Mouse (Mus musculus) gastrocnemius, postnatal 10 days (tissue): ENCODE results near the gene Hist4h4. TPM values are rescaled to one million over a fixed set of nuclear protein-coding genes. Genes with fewer than 3 reads are reported as not detected.
A peak's percentile ranks its signal among the peaks of the same experiment; 100 is the strongest.

Experiments
- DNase-seq: peaks from one replicate; pipeline ENCODE4 v3.0.0; 2021; ENCODE audit warnings: mixed read lengths
- long read RNA-seq, 2 experiments: library from polyadenylated mRNA; stranded (forward); transcript quantifications; one replicate each; pipeline ENCODE4 v2.0.0; 2021
- total RNA-seq, 2 experiments: library from RNA; stranded (reverse); gene quantifications; 2 replicates each; pipeline ENCODE4 v1.2.3; 2021

Gene Hist4h4
- 10 to 100 TPM; 19.9 to 21.8 TPM for total RNA-seq
- long read RNA-seq, experiment 1 = 0 reads
- long read RNA-seq, experiment 2 = 0 reads

DNA sequence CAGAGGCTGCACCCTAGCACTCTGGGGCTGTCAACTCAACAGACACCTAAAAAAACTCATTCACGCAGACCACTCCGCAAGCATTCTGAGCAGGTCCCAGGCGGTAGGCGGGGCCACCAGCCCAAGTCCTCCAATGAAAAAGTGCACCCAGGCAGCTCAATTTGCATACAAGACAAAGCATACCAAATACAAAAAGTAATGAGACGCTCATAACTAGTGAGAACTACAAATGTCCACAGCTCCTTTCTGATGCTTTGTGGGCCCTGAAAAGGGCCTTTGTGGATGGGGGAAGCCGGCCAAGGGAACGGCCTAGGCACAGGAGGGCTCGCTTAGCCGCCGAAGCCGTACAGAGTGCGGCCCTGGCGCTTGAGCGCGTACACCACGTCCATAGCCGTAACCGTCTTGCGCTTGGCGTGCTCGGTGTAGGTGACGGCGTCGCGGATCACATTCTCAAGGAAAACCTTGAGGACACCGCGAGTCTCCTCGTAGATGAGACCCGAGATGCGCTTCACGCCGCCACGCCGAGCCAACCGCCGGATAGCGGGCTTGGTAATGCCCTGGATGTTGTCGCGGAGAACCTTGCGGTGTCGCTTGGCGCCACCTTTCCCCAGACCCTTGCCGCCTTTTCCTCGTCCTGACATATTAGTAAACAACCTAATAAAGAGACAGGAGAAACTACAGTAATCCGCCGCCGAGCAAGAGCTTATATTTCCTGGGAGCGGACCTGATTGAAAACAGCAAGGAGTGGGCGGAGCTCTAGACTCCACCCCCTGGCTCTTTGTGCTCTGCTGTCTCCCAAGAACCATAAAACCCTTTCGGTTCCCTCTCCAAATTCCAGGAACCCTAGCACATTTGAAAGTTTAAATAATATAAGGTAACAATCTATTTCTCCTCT is at the start of gene Hist4h4:
Gene Hist4h4, minus strand, starts transcription at position 677 of the 895 bp plus-strand sequence.
- peak; percentile 94 for DNase-seq

DNA sequence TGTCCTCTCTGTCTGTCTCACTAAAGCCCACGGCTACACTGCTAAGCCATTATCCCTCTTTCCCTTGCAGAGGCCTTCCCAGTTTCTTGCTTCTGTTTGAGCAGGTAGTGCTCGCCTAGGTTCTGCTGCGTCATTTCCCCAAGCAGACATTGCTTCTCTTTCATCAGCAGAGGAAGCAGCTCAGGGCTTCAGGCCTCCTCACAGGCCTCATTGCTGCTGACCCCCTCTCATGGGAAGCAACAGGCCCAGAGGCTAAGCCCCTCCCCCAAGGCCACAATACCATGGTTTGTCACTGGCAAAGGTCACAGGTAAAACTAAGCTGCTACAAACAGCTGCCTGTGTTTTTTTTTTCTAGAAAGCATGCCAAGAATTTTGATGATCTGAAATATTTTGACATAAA is 48.5 kb upstream of the Hist4h4 start:
- no peak for DNase-seq

- no peak for DNase-seq
These were observed 48.1 kb upstream of the Hist4h4 start for GRCm38 (mm10) chr6:136852348-136852747.

DNA sequence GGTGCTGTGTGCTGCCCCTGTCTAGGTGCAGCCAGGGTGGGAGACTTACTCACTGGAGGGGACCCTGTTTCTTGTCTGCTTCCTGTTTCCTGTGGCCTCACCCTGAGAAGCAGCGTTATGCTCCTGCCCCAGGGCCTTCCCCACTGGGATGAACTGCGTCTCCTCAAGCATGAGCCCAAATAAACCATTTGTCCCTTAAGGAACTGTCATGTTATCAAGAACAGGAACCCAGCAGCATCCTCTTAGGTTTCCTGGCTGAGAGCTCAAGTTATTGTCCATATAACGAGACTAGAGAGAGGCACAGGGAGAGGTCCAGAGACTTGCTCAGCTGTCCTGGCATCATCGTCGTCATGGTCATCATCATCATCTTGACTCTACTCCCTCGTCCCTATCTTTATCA is 46.1 kb upstream of the Hist4h4 start:
- no peak for DNase-seq

DNA sequence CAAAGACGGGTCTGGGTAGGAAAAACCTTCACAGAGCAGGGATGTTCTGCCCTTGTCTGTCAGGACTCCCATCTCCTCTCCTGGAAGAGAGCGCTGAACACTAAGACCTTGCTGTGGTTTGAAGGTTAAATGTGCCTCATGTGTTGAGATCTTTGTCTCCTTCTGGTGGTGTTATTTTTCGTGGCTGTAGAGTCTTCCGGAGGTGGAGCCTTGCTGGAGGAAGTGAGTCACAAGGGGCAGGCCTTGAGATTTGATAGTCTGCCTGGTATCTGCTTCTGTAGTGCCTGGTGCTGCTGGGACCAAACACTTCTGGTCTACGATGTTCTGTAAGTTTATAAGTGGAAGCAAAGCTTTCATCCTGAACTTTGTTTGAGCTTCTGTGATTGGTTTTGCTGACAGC is 44.8 kb upstream of the Hist4h4 start:
- no peak for DNase-seq

DNA sequence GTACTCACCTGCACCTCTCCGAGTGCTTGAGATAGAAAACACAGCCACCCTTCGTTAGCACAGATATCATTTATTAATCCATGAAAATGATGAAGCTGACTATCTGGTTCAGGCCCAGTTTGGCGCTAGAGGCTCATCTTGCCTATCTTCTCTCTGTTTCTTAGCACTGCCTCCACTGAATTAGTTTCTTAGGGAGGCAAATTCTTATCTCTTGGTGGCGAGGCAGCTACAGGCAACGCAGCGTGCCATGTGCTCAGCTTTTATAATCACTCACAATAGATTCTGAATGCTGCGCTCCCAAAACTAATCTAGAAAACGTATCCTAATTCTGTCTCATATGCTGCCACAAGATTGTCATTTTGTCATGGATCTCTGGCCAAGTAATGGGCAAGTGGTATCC is 44.2 kb upstream of the Hist4h4 start:
- DNase-seq = no peak

DNA sequence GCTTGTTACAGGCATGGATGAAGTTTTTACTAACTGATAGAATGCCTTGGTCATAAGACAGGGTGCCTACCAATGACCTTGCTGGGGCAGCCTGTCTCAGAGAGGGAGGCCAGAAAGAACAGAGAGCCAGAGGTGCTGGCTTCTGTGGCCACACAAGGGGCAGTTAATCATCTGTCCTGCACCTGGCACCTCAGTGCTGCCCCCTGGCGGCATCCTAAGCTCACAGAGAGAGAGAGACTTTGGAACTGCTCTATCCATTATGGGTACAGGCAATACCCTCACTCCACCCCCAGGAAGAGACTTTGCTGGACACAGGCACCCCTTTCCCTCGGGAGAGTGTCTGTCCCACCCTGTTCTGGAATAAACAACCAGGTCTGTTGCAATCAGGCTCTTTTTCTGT is 43.6 kb upstream of the Hist4h4 start:
- DNase-seq = peak; percentile 70

DNA sequence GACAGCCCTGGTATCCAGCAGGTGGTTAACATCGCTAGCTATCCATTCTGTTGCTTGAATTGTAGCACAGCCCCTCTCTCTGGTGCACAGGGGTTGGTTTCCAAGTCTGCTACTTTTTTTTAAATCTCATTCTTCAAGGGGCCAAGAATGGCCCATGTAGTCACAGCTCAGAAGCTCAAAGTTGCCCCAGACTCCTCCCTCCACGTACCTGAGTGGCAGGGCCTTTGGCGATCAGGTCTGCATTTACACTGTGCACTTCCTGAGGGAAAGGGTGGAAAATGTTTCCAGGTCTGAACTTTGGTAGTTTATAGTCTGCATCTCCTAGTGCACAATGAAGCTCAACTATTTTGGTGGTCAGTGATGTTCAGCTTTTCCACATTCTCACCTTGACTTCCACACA is 43.1 kb upstream of the Hist4h4 start:
- no peak for DNase-seq

- no peak for DNase-seq
These were observed 41.7 kb upstream of the Hist4h4 start for GRCm38 (mm10) chr6:136845706-136846480.

DNA sequence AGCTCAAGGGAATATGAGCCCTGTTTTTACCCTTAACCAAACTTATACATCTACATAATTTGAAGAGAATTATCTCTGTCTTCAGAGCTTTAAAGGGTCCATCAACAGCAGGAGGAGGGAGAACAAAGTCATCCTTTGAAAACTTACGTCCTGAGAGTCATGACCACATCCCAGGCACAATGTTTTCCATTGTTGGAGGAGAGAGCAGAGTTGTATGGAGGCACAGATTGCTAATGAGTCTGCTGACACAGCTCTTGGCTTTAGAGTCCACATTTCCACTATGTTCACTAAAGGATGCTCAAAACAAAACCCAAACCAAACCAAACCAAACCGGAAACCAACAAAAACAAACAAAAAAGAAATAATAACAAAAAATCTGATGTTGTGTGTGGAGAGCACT is 40.7 kb upstream of the Hist4h4 start:
- DNase-seq = no peak

DNA sequence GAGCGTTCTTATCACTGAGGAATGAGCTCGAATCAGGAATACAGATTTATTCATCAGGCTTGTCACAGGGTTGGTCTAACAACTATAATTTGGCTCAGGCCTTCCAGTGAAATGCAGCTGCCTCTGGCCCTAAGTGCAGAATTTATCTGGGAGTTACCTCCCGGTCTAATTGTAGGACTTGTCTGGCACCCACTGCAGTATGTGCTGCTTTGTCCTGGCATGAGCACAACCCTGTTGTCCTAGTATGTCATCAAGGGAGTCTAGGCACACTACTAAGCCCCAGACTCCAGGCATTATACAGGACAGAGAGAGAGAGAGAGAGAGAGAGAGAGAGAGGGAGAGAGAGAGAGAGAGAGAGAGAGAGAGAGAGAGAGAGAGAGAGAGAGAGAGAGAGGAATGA is 33.1 kb upstream of the Hist4h4 start:
- no peak for DNase-seq

DNA sequence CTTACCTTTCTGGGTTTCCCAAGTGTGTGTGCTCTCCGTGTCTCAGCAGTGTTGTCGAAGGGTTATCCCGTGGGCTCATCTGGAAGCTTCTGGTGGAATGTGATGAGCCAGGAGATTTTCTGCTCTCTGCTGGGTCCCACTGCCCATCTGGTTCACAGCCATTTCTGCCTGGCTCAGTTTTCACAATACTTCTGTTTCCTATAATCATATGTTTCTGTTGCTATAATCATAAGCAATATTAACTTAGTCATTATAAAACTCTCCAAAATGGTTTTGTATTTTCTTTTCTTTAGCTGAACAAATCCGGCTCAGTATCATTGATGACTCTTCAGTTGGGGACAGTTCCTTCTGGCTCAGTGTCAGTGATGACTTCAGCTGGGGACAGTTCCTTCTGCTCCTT is 31.1 kb upstream of the Hist4h4 start, which contains the start of gene Smco3:
Gene Smco3, minus strand, starts transcription at position 101 of the 400 bp plus-strand sequence.
- no peak for DNase-seq

GRCm38 (mm10) chr6:136831712-136832111 is 27.5 kb upstream of the Hist4h4 start:
- DNase-seq = no peak

DNA sequence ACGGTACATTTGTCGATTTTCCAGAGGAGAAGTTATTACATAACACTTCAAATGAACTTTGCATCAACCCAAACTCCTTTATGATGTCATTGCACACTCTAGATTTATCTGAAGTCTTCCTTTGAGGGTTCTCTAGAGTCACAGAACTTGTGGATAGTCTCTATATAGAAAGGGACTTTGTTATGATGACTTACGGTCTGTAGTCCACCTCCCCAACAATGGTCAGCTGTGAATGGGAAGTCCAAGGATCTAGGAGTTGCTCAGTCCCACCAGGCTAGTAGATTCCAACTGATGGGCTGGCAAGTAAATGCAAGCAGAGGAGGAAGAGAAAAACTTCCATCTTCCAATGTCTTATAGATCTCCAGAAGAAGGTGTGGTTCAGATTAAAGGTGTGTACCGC is 24.5 kb upstream of the Hist4h4 start:
- DNase-seq = no peak

DNA sequence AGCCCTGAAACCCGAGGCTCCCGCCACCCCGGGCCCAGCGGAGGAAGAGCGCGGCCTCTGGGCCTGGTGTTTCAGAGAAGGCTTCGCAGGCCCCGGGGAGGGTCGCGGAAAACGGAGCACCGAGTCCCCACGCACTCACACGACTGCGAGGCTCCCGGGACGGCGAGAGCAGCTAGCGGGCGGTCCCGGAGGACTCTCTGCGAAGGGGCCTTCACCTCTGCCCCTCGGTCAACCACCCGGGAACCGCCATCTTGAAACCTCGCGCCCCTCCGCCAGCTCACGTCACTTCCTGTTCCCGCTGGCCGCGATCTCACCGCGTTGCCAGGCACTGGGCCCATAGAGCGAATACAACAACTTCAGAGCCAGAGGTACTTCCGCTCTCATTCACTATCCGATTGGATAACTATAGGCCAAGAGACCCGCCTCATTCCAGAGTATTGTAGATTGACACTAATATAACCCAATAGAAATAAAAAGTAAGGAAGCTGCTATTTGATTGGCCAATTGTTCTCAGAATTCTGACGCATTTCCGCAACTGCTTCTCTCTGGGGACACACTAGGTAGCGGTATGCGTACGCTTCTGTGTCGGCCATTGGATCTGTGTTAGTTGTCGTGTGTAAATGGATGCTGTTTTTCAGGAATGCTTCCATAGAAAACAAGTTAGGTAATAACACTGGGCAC is 23.8 kb upstream of the Hist4h4 start, which contains the start of gene Wbp11:
Gene Wbp11, minus strand, starts transcription at position 353 of the 681 bp plus-strand sequence.
- peak; percentile 94 for DNase-seq

DNA sequence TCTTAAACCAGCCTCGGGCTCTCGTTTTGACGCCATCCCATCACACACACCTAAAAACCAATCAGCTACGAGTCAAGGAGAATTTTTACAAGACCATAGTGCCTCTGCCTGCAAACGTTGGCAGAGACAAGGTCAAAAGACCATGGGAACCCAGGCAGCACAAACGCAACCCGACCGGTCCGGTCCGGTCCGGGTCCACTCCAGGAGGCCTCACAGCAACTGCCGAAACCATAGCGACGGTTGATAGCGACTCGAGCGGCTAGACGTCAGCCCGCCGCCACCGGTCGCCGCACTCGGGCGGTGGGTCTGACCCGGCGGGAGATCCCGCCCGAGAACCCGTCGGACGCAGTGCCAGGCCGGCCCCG is 23.3 kb upstream of the Hist4h4 start, which contains the start of gene BC049715:
Gene BC049715, plus strand, starts transcription at position 111 of the 365 bp plus-strand sequence.
- DNase-seq = no peak

- DNase-seq = no peak
These were observed 22.9 kb upstream of the Hist4h4 start for GRCm38 (mm10) chr6:136827116-136827515.

- DNase-seq = no peak
These were observed 20.8 kb upstream of the Hist4h4 start for GRCm38 (mm10) chr6:136824987-136825386.

- no peak for DNase-seq
These were observed 16.9 kb upstream of the Hist4h4 start for GRCm38 (mm10) chr6:136821086-136821485.

- DNase-seq = no peak
These were observed 16.2 kb upstream of the Hist4h4 start for GRCm38 (mm10) chr6:136820381-136820780.

- no peak for DNase-seq
These were observed 13.3 kb upstream of the Hist4h4 start for GRCm38 (mm10) chr6:136817549-136817948.

GRCm38 (mm10) chr6:136816826-136817225 is 12.6 kb upstream of the Hist4h4 start:
- no peak for DNase-seq
